Mouse (Mus musculus) forebrain, embryonic 10.5 days (tissue): ENCODE measurements around the gene Palm2. TPM values are rescaled to one million over a fixed set of nuclear protein-coding genes. Genes with fewer than 3 reads are reported as not detected.
A peak's percentile ranks its signal among the peaks of the same experiment; 100 is the strongest.
"Not testable (repeated sequence)": the region's sequence is repeated elsewhere in the genome, so short reads cannot be mapped to it uniquely, and the experiment has no call there.

Experiments used
- DNase-seq: peaks from one replicate; pipeline ENCODE4 v3.0.0-alpha.2; 2017; ENCODE audit warnings: low spot score; ENCODE audit errors: extremely low spot score
- H3K27ac ChIP-seq: fragments of 300-500 bp; sonication (generic); 2 replicates; pipeline ENCODE4 v1.5.1; 2016; ENCODE audit warnings: mild to moderate bottlenecking
- H3K27me3 ChIP-seq: fragments of 300-500 bp; sonication (generic); 2 replicates; pipeline ENCODE4 v1.6.1; 2016; ENCODE audit warnings: mild to moderate bottlenecking; ENCODE audit not compliant: poor library complexity, severe bottlenecking
- H3K36me3 ChIP-seq: fragments of 300-500 bp; sonication (generic); replicated peaks from 2 replicates; pipeline ENCODE4 v1.6.1; 2016; ENCODE audit warnings: mild to moderate bottlenecking, moderate library complexity
- H3K4me1 ChIP-seq: fragments of 300-500 bp; sonication (generic); 2 replicates; pipeline ENCODE4 v1.6.1; 2016
- H3K4me3 ChIP-seq: fragments of 300-500 bp; sonication (generic); 2 replicates; pipeline ENCODE4 v1.5.1; 2016; ENCODE audit warnings: mild to moderate bottlenecking, moderate library complexity
- H3K9me3 ChIP-seq: fragments of 300-500 bp; sonication (generic); 2 replicates; pipeline ENCODE4 v1.6.1; 2016; ENCODE audit warnings: mild to moderate bottlenecking, moderate library complexity
- WGBS: fragments of 180-500 bp; shearing (Covaris S2); methylation state at CpG from one replicate; pipeline ENCODE4 v1.1.7; 2016; 5-methylcytosine and 5-hydroxymethylcytosine counted together
- polyA plus RNA-seq: library from polyadenylated mRNA; unstranded; fragments of >200 nt; fragmentation: Nextera tagmentation; extraction: Ambion mirVana; gene quantifications from 2 replicates; pipeline ENCODE4 v1.2.1, GENCODE M21; 2016

The Palm2 gene
- 2.9 TPM in 2 replicates for polyA plus RNA-seq

GRCm38 (mm10) chr4:57433941-57434704, at the start of gene Palm2:
Palm2 (plus strand) TSS chr4:57434247.
- peaks cover 63% of the 10 kb centered on the region for H3K27me3 ChIP-seq
- H3K4me3 ChIP-seq, result peak within 1 kb of the TSS; percentile 76
- under 1% methylated on average over 67 of the region's 67 CpGs for WGBS

GRCm38 (mm10) chr4:57384355-57384754, 49.7 kb upstream of the Palm2 start:
- no peaks in the 10 kb centered on the region for H3K36me3 ChIP-seq
- no peak overlapping the region for H3K4me3 ChIP-seq
- no peak for DNase-seq
- peaks cover 13% of the 10 kb centered on the region for H3K4me1 ChIP-seq
- 89% methylated on average over 2 of the region's 2 CpGs for WGBS
- H3K27me3 ChIP-seq, result no peaks in the 10 kb centered on the region
- no peaks in the 10 kb centered on the region for H3K9me3 ChIP-seq
- no peak overlapping the region for H3K27ac ChIP-seq

More at GRCm38 (mm10) chr4:57433941-57434704, at the start of gene Palm2:
- Histone ChIP-seq H3K4me1 (peaks cover 26% of the 10 kb centered on the region), H3K36me3 (no peaks in the 10 kb centered on the region), H3K27ac (peak within 1 kb of the TSS; percentile 70), H3K9me3 (no peaks in the 10 kb centered on the region)
- peak; percentile 74 for DNase-seq

GRCm38 (mm10) chr4:57391103-57391502, 42.9 kb upstream of the Palm2 start:
- Histone ChIP-seq H3K27ac (no peak overlapping the region), H3K36me3 (no peaks in the 10 kb centered on the region), H3K4me1 (no peaks in the 10 kb centered on the region), H3K4me3 (no peak overlapping the region), H3K27me3 (no peaks in the 10 kb centered on the region), H3K9me3 (no peaks in the 10 kb centered on the region)
- WGBS, result 62% methylated on average over 8 of the region's 8 CpGs
- DNase-seq, result no peak

- no peak overlapping the region for H3K4me3 ChIP-seq
- H3K9me3 ChIP-seq, result no peaks in the 10 kb centered on the region
- H3K27me3 ChIP-seq, result no peaks in the 10 kb centered on the region
- 90% methylated on average over 9 of the region's 9 CpGs for WGBS
- H3K36me3 ChIP-seq, result no peaks in the 10 kb centered on the region
- no peak for DNase-seq
- no peak overlapping the region for H3K27ac ChIP-seq
- no peaks in the 10 kb centered on the region for H3K4me1 ChIP-seq
Measured at GRCm38 (mm10) chr4:57396414-57396813, 37.6 kb upstream of the Palm2 start.

- H3K27me3 ChIP-seq, H3K27ac ChIP-seq, H3K4me3 ChIP-seq, H3K36me3 ChIP-seq, H3K9me3 ChIP-seq, DNase-seq, H3K4me1 ChIP-seq: not testable (repeated sequence)
- 48% methylated on average over 6 of the region's 6 CpGs for WGBS
Measured at GRCm38 (mm10) chr4:57412385-57412784, 21.7 kb upstream of the Palm2 start.

- 43% methylated on average over 7 of the region's 7 CpGs for WGBS
- H3K36me3 ChIP-seq, result no peaks in the 10 kb centered on the region
- H3K27ac ChIP-seq, result no peak overlapping the region
- no peak overlapping the region for H3K4me3 ChIP-seq
- no peaks in the 10 kb centered on the region for H3K9me3 ChIP-seq
- no peaks in the 10 kb centered on the region for H3K4me1 ChIP-seq
- H3K27me3 ChIP-seq, result no peaks in the 10 kb centered on the region
- no peak for DNase-seq
Measured at GRCm38 (mm10) chr4:57413016-57413415, 21.0 kb upstream of the Palm2 start.

GRCm38 (mm10) chr4:57413670-57414069, 20.4 kb upstream of the Palm2 start:
- not testable (repeated sequence) for H3K9me3 ChIP-seq, H3K27me3 ChIP-seq, H3K4me1 ChIP-seq, H3K4me3 ChIP-seq, H3K36me3 ChIP-seq, DNase-seq, H3K27ac ChIP-seq
- 92% methylated on average over 11 of the region's 11 CpGs for WGBS

GRCm38 (mm10) chr4:57424011-57424410, 10.0 kb upstream of the Palm2 start:
- Histone ChIP-seq H3K27me3 (no peaks in the 10 kb centered on the region), H3K4me3 (no peak overlapping the region), H3K9me3 (no peaks in the 10 kb centered on the region), H3K36me3 (no peaks in the 10 kb centered on the region), H3K27ac (no peak overlapping the region), H3K4me1 (peaks cover 7% of the 10 kb centered on the region)
- no peak for DNase-seq
- 89% methylated on average over 7 of the region's 7 CpGs for WGBS

- WGBS, result 77% methylated on average over 8 of the region's 8 CpGs
- Histone ChIP-seq H3K27me3 (peaks cover 23% of the 10 kb centered on the region), H3K27ac (no peak overlapping the region), H3K4me3 (no peak overlapping the region), H3K4me1 (peaks cover 7% of the 10 kb centered on the region), H3K36me3 (no peaks in the 10 kb centered on the region), H3K9me3 (no peaks in the 10 kb centered on the region)
- DNase-seq, result no peak
Measured at GRCm38 (mm10) chr4:57428317-57428716, 5.7 kb upstream of the Palm2 start.

GRCm38 (mm10) chr4:57434705-57435360, 786 bp downstream of the Palm2 start:
- peak; percentile 20 for DNase-seq
- Histone ChIP-seq H3K27ac (no peak overlapping the region), H3K27me3 (peaks cover 63% of the 10 kb centered on the region), H3K36me3 (no peaks in the 10 kb centered on the region), H3K4me1 (peaks cover 26% of the 10 kb centered on the region), H3K4me3 (peak overlapping the region; percentile 76), H3K9me3 (no peaks in the 10 kb centered on the region)
- 22% methylated on average over 19 of the region's 19 CpGs for WGBS

GRCm38 (mm10) chr4:57436286-57436685, 2.2 kb downstream of the Palm2 start:
- 68% methylated on average over 4 of the region's 4 CpGs for WGBS
- peaks cover 59% of the 10 kb centered on the region for H3K27me3 ChIP-seq
- peaks cover 26% of the 10 kb centered on the region for H3K4me1 ChIP-seq
- H3K36me3 ChIP-seq, result no peaks in the 10 kb centered on the region
- no peak for DNase-seq
- no peak overlapping the region for H3K4me3 ChIP-seq
- H3K9me3 ChIP-seq, result no peaks in the 10 kb centered on the region
- H3K27ac ChIP-seq, result no peak overlapping the region

- H3K27me3 ChIP-seq, result no peaks in the 10 kb centered on the region
- no peak overlapping the region for H3K4me3 ChIP-seq
- no peak overlapping the region for H3K27ac ChIP-seq
- 83% methylated on average over 2 of the region's 2 CpGs for WGBS
- H3K9me3 ChIP-seq, result no peaks in the 10 kb centered on the region
- no peak for DNase-seq
- no peaks in the 10 kb centered on the region for H3K36me3 ChIP-seq
- H3K4me1 ChIP-seq, result no peaks in the 10 kb centered on the region
Measured at GRCm38 (mm10) chr4:57446082-57446481, 12.0 kb downstream of the Palm2 start.

- Histone ChIP-seq H3K9me3 (no peaks in the 10 kb centered on the region), H3K4me1 (no peaks in the 10 kb centered on the region), H3K27me3 (no peaks in the 10 kb centered on the region), H3K36me3 (no peaks in the 10 kb centered on the region), H3K4me3 (no peak overlapping the region), H3K27ac (no peak overlapping the region)
- DNase-seq, result no peak
- 75% methylated on average over 4 of the region's 4 CpGs for WGBS
Measured at GRCm38 (mm10) chr4:57446854-57447444, 12.9 kb downstream of the Palm2 start.
